Mouse (Mus musculus): Measurements from ENCODE around the gene Sipa1l1. TPM values are rescaled to one million over a fixed set of nuclear protein-coding genes. Genes with fewer than 3 reads are reported as not detected.
"Not testable (repeated sequence)": the region's sequence is repeated elsewhere in the genome, so short reads cannot be mapped to it uniquely, and the experiment has no call there.

The Sipa1l1 gene
- polyA plus RNA-seq, 1 experiment from 2014 or later: 23.8 TPM

GRCm38 (mm10) chr12:82158516-82158915 is 10.6 kb upstream of the Sipa1l1 start:
- 95% methylated on average over 16 of the region's 16 CpGs for WGBS
- H3K27ac ChIP-seq: no peak overlapping the region
- no peak overlapping the region for H3K9ac ChIP-seq
- H3K36me3 ChIP-seq: no peaks in the 10 kb centered on the region
- H3K4me2 ChIP-seq (replicated peaks): no peak overlapping the region
- H3K4me3 ChIP-seq (replicated peaks): no peak overlapping the region
- no peaks in the 10 kb centered on the region for H3K9me3 ChIP-seq
- H3K4me1 ChIP-seq (replicated peaks): no peaks in the 10 kb centered on the region
- no peak for ATAC-seq
- no peaks in the 10 kb centered on the region for H3K27me3 ChIP-seq (replicated peaks)

GRCm38 (mm10) chr12:82159372-82159771 is 9.7 kb upstream of the Sipa1l1 start:
- Histone ChIP-seq H3K9me3 (no peaks in the 10 kb centered on the region), H3K4me3 (replicated peaks) (no peak overlapping the region), H3K9ac (no peak overlapping the region), H3K4me1 (replicated peaks) (no peaks in the 10 kb centered on the region), H3K27ac (no peak overlapping the region), H3K4me2 (replicated peaks) (no peak overlapping the region), H3K27me3 (replicated peaks) (no peaks in the 10 kb centered on the region), H3K36me3 (no peaks in the 10 kb centered on the region)
- no peak for ATAC-seq
- 95% methylated on average over 3 of the region's 3 CpGs for WGBS

- peak overlapping the region; percentile 38; the same call in 1 of the 2 replicates for H3K4me2 ChIP-seq (replicated peaks)
- WGBS: 67% methylated on average over 4 of the region's 4 CpGs
Measured at GRCm38 (mm10) chr12:82165651-82166050, 3.5 kb upstream of the Sipa1l1 start.

GRCm38 (mm10) chr12:82166101-82166571 is 3.0 kb upstream of the Sipa1l1 start:
- Histone ChIP-seq H3K4me1 (replicated peaks) (peaks cover 3% of the 10 kb centered on the region; the same call in 1 of the 2 replicates), H3K27ac (no peak overlapping the region), H3K9ac (no peak overlapping the region), H3K36me3 (no peaks in the 10 kb centered on the region), H3K27me3 (replicated peaks) (no peaks in the 10 kb centered on the region), H3K9me3 (no peaks in the 10 kb centered on the region), H3K4me2 (replicated peaks) (peak overlapping the region; percentile 38), H3K4me3 (replicated peaks) (no peak overlapping the region)
- ATAC-seq: no peak
- 30% methylated on average over 14 of the region's 14 CpGs for WGBS

More at GRCm38 (mm10) chr12:82165651-82166050, 3.5 kb upstream of the Sipa1l1 start:
- H3K9me3 ChIP-seq: no peaks in the 10 kb centered on the region
- no peaks in the 10 kb centered on the region for H3K36me3 ChIP-seq
- H3K27me3 ChIP-seq (replicated peaks): no peaks in the 10 kb centered on the region
- H3K4me3 ChIP-seq (replicated peaks): no peak overlapping the region
- H3K27ac ChIP-seq: no peak overlapping the region
- H3K4me1 ChIP-seq (replicated peaks): 0 out of 2 replicates have a peak, but pooled peaks cover 3% of the 10 kb centered on the region
- ATAC-seq: no peak
- no peak overlapping the region for H3K9ac ChIP-seq

GRCm38 (mm10) chr12:82169571-82170431 is 681 bp downstream of the Sipa1l1 start:
- no peaks in the 10 kb centered on the region for H3K27me3 ChIP-seq (replicated peaks)
- H3K4me1 ChIP-seq (replicated peaks): peaks cover 16% of the 10 kb centered on the region
- H3K9me3 ChIP-seq: no peaks in the 10 kb centered on the region
- WGBS: under 1% methylated on average over 84 of the region's 109 CpGs
- H3K27ac ChIP-seq: peak overlapping the region; percentile 95
- H3K9ac ChIP-seq: peak overlapping the region; percentile 93
- H3K4me3 ChIP-seq (replicated peaks): peak overlapping the region; percentile 93
- peak; percentile 80 for ATAC-seq
- no peaks in the 10 kb centered on the region for H3K36me3 ChIP-seq
- peak overlapping the region; percentile 90 for H3K4me2 ChIP-seq (replicated peaks)

- peak overlapping the region; percentile 93 for H3K4me3 ChIP-seq (replicated peaks)
- WGBS: under 1% methylated on average over 29 of the region's 29 CpGs
- peaks cover 19% of the 10 kb centered on the region for H3K4me1 ChIP-seq (replicated peaks)
Measured at GRCm38 (mm10) chr12:82170461-82171279, 1.6 kb downstream of the Sipa1l1 start.

GRCm38 (mm10) chr12:82171591-82171990 is 2.5 kb downstream of the Sipa1l1 start:
- Histone ChIP-seq H3K9ac (no peak overlapping the region; the same call in 1 of the 2 replicates), H3K4me1 (replicated peaks) (peaks cover 16% of the 10 kb centered on the region), H3K27ac (no peak overlapping the region), H3K4me2 (replicated peaks) (peak overlapping the region; percentile 90), H3K27me3 (replicated peaks) (no peaks in the 10 kb centered on the region), H3K36me3 (no peaks in the 10 kb centered on the region), H3K4me3 (replicated peaks) (peak overlapping the region; percentile 93), H3K9me3 (no peaks in the 10 kb centered on the region)
- ATAC-seq: no peak
- WGBS: 19% methylated on average over 10 of the region's 10 CpGs

More at GRCm38 (mm10) chr12:82170461-82171279, 1.6 kb downstream of the Sipa1l1 start:
- Histone ChIP-seq H3K27ac (peak overlapping the region; percentile 95), H3K4me2 (replicated peaks) (peak overlapping the region; percentile 90), H3K27me3 (replicated peaks) (no peaks in the 10 kb centered on the region), H3K9me3 (no peaks in the 10 kb centered on the region), H3K9ac (peak overlapping the region; percentile 93), H3K36me3 (no peaks in the 10 kb centered on the region)
- ATAC-seq: no peak

DNA sequence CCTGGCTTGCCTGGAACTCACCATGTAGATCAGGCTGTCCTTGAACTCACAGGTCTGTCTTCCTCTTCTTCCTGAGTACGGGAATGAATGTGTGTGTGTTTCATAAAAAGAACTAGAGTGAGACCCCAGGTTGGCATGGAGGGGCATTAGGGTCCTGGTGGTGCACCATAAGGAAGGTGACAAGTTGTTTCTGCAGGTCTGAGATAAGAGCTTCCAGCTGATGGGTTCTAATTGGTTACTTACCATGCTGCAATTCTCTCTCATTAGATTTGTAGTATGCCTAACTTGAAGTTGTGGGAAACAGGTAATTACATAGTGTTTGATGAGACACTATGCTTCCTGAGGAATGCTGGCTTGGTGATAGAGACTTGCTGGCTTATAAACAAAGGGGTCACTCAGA is 4.5 kb downstream of the Sipa1l1 start:
- Histone ChIP-seq H3K4me2 (replicated peaks) (no peak overlapping the region), H3K36me3 (no peaks in the 10 kb centered on the region), H3K4me3 (replicated peaks) (no peak overlapping the region), H3K9ac (no peak overlapping the region), H3K27me3 (replicated peaks) (no peaks in the 10 kb centered on the region), H3K4me1 (replicated peaks) (peaks cover 16% of the 10 kb centered on the region), H3K9me3 (no peaks in the 10 kb centered on the region), H3K27ac (no peak overlapping the region)
- 93% methylated on average over 1 of the region's 1 CpGs for WGBS
- ATAC-seq: no peak

- no peak for ATAC-seq
- H3K27ac ChIP-seq: no peak overlapping the region
- H3K4me2 ChIP-seq (replicated peaks): no peak overlapping the region
- H3K27me3 ChIP-seq (replicated peaks): no peaks in the 10 kb centered on the region
- peaks cover 16% of the 10 kb centered on the region for H3K4me1 ChIP-seq (replicated peaks)
- no peaks in the 10 kb centered on the region for H3K36me3 ChIP-seq
- no peak overlapping the region for H3K4me3 ChIP-seq (replicated peaks)
- 84% methylated on average over 3 of the region's 3 CpGs for WGBS
- no peaks in the 10 kb centered on the region for H3K9me3 ChIP-seq
- no peak overlapping the region for H3K9ac ChIP-seq
Measured at GRCm38 (mm10) chr12:82175709-82176108, 6.6 kb downstream of the Sipa1l1 start.

GRCm38 (mm10) chr12:82178636-82179035 is 9.5 kb downstream of the Sipa1l1 start:
- H3K27me3 ChIP-seq (replicated peaks): no peaks in the 10 kb centered on the region
- H3K9me3 ChIP-seq: no peaks in the 10 kb centered on the region
- WGBS: 90% methylated on average over 4 of the region's 4 CpGs
- peaks cover 6% of the 10 kb centered on the region; the same call in 1 of the 2 replicates for H3K4me1 ChIP-seq (replicated peaks)
- peaks cover 3% of the 10 kb centered on the region; the same call in 1 of the 2 replicates for H3K36me3 ChIP-seq
- H3K27ac ChIP-seq: no peak overlapping the region
- no peak overlapping the region for H3K4me3 ChIP-seq (replicated peaks)
- ATAC-seq: no peak
- H3K9ac ChIP-seq: no peak overlapping the region
- H3K4me2 ChIP-seq (replicated peaks): no peak overlapping the region

- H3K27ac ChIP-seq: no peak overlapping the region
- no peak overlapping the region for H3K4me2 ChIP-seq (replicated peaks)
- ATAC-seq: no peak
- H3K4me3 ChIP-seq (replicated peaks): no peak overlapping the region
- no peaks in the 10 kb centered on the region for H3K9me3 ChIP-seq
- peaks cover 3% of the 10 kb centered on the region; the same call in 1 of the 2 replicates for H3K36me3 ChIP-seq
- H3K4me1 ChIP-seq (replicated peaks): 0 out of 2 replicates have a peak, but pooled peaks cover 4% of the 10 kb centered on the region
- WGBS: 89% methylated on average over 4 of the region's 4 CpGs
- H3K9ac ChIP-seq: no peak overlapping the region
- H3K27me3 ChIP-seq (replicated peaks): no peaks in the 10 kb centered on the region
Measured at GRCm38 (mm10) chr12:82179626-82180025, 10.5 kb downstream of the Sipa1l1 start.

DNA sequence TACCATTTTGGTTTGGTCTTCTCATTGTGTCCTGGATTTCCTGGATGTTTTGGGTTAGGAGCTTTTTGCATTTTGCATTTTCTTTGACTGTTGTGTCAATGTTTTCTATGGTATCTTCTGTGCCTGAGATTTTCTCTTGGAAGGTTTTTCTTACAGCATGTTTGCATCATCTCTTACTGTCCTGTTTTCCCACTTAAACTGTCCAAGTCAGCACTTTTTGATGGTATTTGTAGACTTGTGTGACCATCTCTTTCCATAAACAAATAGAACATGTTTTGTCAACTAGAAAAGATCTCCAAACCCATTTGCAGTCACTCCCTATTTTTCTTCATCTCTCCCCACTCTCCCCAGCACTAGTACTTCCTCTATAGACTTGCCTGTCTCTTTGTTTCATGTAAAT is 17.0 kb downstream of the Sipa1l1 start:
- not testable (repeated sequence) for H3K9me3 ChIP-seq; H3K4me3 ChIP-seq (replicated peaks); H3K36me3 ChIP-seq; H3K27ac ChIP-seq; H3K4me2 ChIP-seq (replicated peaks); H3K9ac ChIP-seq; ATAC-seq; H3K27me3 ChIP-seq (replicated peaks)
- H3K4me1 ChIP-seq (replicated peaks): peaks cover 43% of the 10 kb centered on the region

Measured in intestine, embryonic 15.5 days (tissue).